Mouse (Mus musculus): ENCODE data around the gene Gm18596. TPM values are rescaled to one million over a fixed set of nuclear protein-coding genes. Genes with fewer than 3 reads are reported as not detected.
"Not testable (repeated sequence)": the region's sequence is repeated elsewhere in the genome, so short reads cannot be mapped to it uniquely, and the experiment has no call there.

Gene Gm18596
- polyA plus RNA-seq, 1 experiment from 2014 or later, result not detected

DNA sequence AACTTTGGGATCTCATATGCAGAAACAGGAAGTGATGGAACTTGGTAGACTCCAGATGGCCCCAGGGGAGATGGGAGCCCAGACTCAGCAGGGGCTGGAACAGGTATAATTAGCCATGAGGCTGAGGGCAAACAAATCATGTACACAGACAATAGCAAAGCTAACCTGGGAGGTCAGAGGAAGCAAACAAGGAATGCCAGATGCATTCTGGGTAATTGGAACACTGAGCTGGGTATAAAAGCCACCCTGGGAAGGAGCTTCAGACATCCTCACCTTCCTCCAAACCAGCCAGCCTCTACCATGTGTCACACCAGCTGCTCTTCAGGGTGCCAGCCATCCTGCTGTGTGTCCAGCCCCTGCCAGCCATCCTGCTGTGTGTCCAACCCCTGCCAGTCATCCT lies 31.3 kb downstream of the Gm18596 start, which contains the start of gene Gm10024:
Gene Gm10024 (plus strand): TSS at position 301 of the 400 bp plus-strand sequence.
- not testable (repeated sequence) for H3K4me1 ChIP-seq (replicated peaks); H3K4me2 ChIP-seq; H3K9ac ChIP-seq (replicated peaks); ATAC-seq (ENCODE audit: insufficient number of reproducible peaks, insufficient read depth, low FRiP score, low TSS enrichment, low read depth); H3K27me3 ChIP-seq; H3K36me3 ChIP-seq; H3K4me3 ChIP-seq (replicated peaks); H3K27ac ChIP-seq
- H3K9me3 ChIP-seq, result peaks cover 19% of the 10 kb centered on the region

DNA sequence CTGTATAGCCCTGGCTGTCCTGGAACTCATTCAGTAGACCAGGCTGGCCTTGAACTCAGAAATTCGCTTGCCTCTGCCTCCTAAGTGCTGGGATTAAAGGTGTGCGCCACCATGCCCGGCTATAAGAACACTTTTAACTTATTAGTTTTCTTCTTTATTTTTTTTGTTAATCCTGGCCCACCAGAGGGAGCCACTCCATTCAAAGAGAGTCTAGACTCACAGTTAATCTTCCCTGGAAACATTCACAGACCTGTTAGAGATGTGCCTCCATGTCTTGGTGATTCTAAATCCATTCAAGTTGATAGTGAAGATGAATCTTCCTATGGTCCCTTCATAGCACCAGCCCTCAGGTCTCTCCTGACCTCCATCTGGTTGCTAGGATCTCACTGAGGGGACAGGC lies 32.6 kb downstream of the Gm18596 start:
- Histone ChIP-seq H3K4me2 (no peak overlapping the region), H3K36me3 (no peaks in the 10 kb centered on the region), H3K9me3 (peaks cover 22% of the 10 kb centered on the region), H3K4me1 (replicated peaks) (no peaks in the 10 kb centered on the region), H3K4me3 (replicated peaks) (no peak overlapping the region), H3K27ac (no peak overlapping the region), H3K27me3 (no peaks in the 10 kb centered on the region), H3K9ac (replicated peaks) (no peak overlapping the region)
- 70% methylated on average over 3 of the region's 3 CpGs for WGBS
- ATAC-seq (ENCODE audit: insufficient number of reproducible peaks, insufficient read depth, low FRiP score, low TSS enrichment, low read depth), result no peak

DNA sequence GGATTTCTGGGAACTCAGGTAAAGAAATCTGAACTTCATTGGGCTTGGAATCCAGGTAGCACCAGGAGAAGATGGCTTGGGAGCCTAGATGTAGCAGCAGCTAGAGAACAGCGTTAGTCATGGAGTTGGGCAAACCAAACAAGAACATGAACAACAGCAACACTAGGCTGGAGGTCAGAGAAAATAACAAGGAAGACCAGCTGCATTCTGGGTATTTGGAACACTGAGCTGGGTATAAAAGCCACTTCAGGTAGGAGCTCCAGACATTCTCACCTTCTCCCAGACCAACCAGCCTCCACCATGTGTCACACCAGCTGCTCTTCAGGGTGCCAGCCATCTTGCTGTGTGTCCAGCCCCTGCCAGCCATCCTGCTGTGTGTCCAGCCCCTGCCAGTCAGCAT lies 36.1 kb downstream of the Gm18596 start, which contains the start of gene Gm10272:
Gene Gm10272 (plus strand): TSS at position 301 of the 400 bp plus-strand sequence.
- H3K9me3 ChIP-seq, result peaks cover 42% of the 10 kb centered on the region
- ATAC-seq (ENCODE audit: insufficient number of reproducible peaks, insufficient read depth, low FRiP score, low TSS enrichment, low read depth), result no peak
- no peak within 1 kb of the TSS for H3K9ac ChIP-seq (replicated peaks)
- no peak within 1 kb of the TSS for H3K4me2 ChIP-seq
- no peaks in the 10 kb centered on the region for H3K4me1 ChIP-seq (replicated peaks)
- 91% methylated on average over 1 of the region's 1 CpGs for WGBS
- H3K27ac ChIP-seq, result no peak within 1 kb of the TSS
- H3K27me3 ChIP-seq, result no peaks in the 10 kb centered on the region
- H3K36me3 ChIP-seq, result no peaks in the 10 kb centered on the region
- no peak within 1 kb of the TSS for H3K4me3 ChIP-seq (replicated peaks)

DNA sequence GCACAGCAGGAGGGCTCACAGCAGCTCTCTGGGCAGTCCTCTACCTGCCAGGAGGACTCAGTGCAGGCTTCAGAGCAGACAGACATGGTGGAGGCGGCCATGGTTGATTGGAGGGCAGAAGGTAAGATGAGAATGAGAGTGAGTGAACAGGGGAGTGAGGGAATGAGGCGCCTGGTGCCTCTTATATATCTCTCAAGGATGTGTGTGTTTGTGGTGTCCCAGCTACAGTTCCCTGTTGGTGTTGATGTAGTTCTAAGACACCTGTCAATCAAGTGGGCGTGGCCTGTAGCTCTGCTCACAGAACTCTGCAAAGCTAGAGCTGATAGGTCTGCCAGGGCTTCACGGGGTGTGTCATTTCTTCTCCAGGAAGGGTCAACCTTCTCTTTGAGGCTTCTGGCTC lies 45.3 kb downstream of the Gm18596 start, which contains the start of gene Gm9508:
Gene Gm9508 (minus strand): TSS at position 101 of the 400 bp plus-strand sequence.
- H3K4me1 ChIP-seq (replicated peaks), result peaks cover 21% of the 10 kb centered on the region
- WGBS, result 44% methylated on average over 4 of the region's 4 CpGs
- H3K27ac ChIP-seq, result no peak within 1 kb of the TSS
- no peaks in the 10 kb centered on the region for H3K36me3 ChIP-seq
- no peaks in the 10 kb centered on the region for H3K9me3 ChIP-seq
- H3K4me3 ChIP-seq (replicated peaks), result no peak within 1 kb of the TSS
- H3K27me3 ChIP-seq, result no peaks in the 10 kb centered on the region
- no peak for ATAC-seq (ENCODE audit: insufficient number of reproducible peaks, insufficient read depth, low FRiP score, low TSS enrichment, low read depth)
- H3K4me2 ChIP-seq, result no peak within 1 kb of the TSS
- no peak within 1 kb of the TSS for H3K9ac ChIP-seq (replicated peaks)

Other genes starting within 250 kb of the Gm18596 start
- gene Fam207a, start 226.9 kb downstream of the Gm18596 start, polyA plus RNA-seq (2016; fragmentation: Nextera tagmentation; extraction: Ambion mirVana), result 46.7 and 46.9 TPM in 2 replicates
- 0.98 and 1.0 TPM in 2 replicates for gene Itgb2, start 212.4 kb downstream of the Gm18596 start, polyA plus RNA-seq (2016; fragmentation: Nextera tagmentation; extraction: Ambion mirVana)
- gene Pttg1ip, start 160.9 kb downstream of the Gm18596 start, polyA plus RNA-seq (2016; fragmentation: Nextera tagmentation; extraction: Ambion mirVana), result 83.6 and 84.0 TPM in 2 replicates
- gene Sumo3, start 136.5 kb downstream of the Gm18596 start, polyA plus RNA-seq (2016; fragmentation: Nextera tagmentation; extraction: Ambion mirVana), result 345 and 359 TPM in 2 replicates
- 9.7 and 12.0 TPM in 2 replicates for gene Gm49325, start 136.4 kb downstream of the Gm18596 start, polyA plus RNA-seq (2016; fragmentation: Nextera tagmentation; extraction: Ambion mirVana)
- gene Ube2g2, start 120.4 kb downstream of the Gm18596 start, polyA plus RNA-seq (2016; fragmentation: Nextera tagmentation; extraction: Ambion mirVana), result 75.4 and 79.3 TPM in 2 replicates
- 0.50 and 1.3 TPM in 2 replicates for gene Tspear, start 56.1 kb downstream of the Gm18596 start, polyA plus RNA-seq (2016; fragmentation: Nextera tagmentation; extraction: Ambion mirVana)
- gene Gm19402, start 51.9 kb downstream of the Gm18596 start, polyA plus RNA-seq (2016; fragmentation: Nextera tagmentation; extraction: Ambion mirVana), result not detected in 2 replicates
- not detected in 2 replicates for gene Gm9508, start 45.4 kb downstream of the Gm18596 start, polyA plus RNA-seq (2016; fragmentation: Nextera tagmentation; extraction: Ambion mirVana)
- not detected in 2 replicates for gene Gm10272, start 36.0 kb downstream of the Gm18596 start, polyA plus RNA-seq (2016; fragmentation: Nextera tagmentation; extraction: Ambion mirVana)
- gene Gm10024, start 31.2 kb downstream of the Gm18596 start, polyA plus RNA-seq (2016; fragmentation: Nextera tagmentation; extraction: Ambion mirVana), result not detected in 2 replicates
- not detected in 2 replicates for gene Gm10142, start 26.8 kb downstream of the Gm18596 start, polyA plus RNA-seq (2016; fragmentation: Nextera tagmentation; extraction: Ambion mirVana)
- not detected in 2 replicates for gene Krtap12-1, start 22.0 kb downstream of the Gm18596 start, polyA plus RNA-seq (2016; fragmentation: Nextera tagmentation; extraction: Ambion mirVana)
- gene Gm10100, start 16.2 kb downstream of the Gm18596 start, polyA plus RNA-seq (2016; fragmentation: Nextera tagmentation; extraction: Ambion mirVana), result not detected in 2 replicates
- not detected in 2 replicates for gene Gm9736, start 8.7 kb upstream of the Gm18596 start, polyA plus RNA-seq (2016; fragmentation: Nextera tagmentation; extraction: Ambion mirVana)
- gene Gm3233, start 17.0 kb upstream of the Gm18596 start, polyA plus RNA-seq (2016; fragmentation: Nextera tagmentation; extraction: Ambion mirVana), result not detected in 2 replicates
- gene Gm3238, start 28.7 kb upstream of the Gm18596 start, polyA plus RNA-seq (2016; fragmentation: Nextera tagmentation; extraction: Ambion mirVana), result not detected in 2 replicates
- gene Gm7138, start 34.3 kb upstream of the Gm18596 start, polyA plus RNA-seq (2016; fragmentation: Nextera tagmentation; extraction: Ambion mirVana), result not detected in 2 replicates
- not detected in 2 replicates for gene Gm3250, start 39.9 kb upstream of the Gm18596 start, polyA plus RNA-seq (2016; fragmentation: Nextera tagmentation; extraction: Ambion mirVana)
- gene Gm7137, start 45.6 kb upstream of the Gm18596 start, polyA plus RNA-seq (2016; fragmentation: Nextera tagmentation; extraction: Ambion mirVana), result not detected in 2 replicates
- gene Gm9639, start 52.4 kb upstream of the Gm18596 start, polyA plus RNA-seq (2016; fragmentation: Nextera tagmentation; extraction: Ambion mirVana), result not detected in 2 replicates
- not detected in 2 replicates for gene Gm19668, start 56.5 kb upstream of the Gm18596 start, polyA plus RNA-seq (2016; fragmentation: Nextera tagmentation; extraction: Ambion mirVana)
- not detected in 2 replicates for gene Gm9507, start 69.2 kb upstream of the Gm18596 start, polyA plus RNA-seq (2016; fragmentation: Nextera tagmentation; extraction: Ambion mirVana)
- gene Gm2696, start 72.0 kb upstream of the Gm18596 start, polyA plus RNA-seq (2016; fragmentation: Nextera tagmentation; extraction: Ambion mirVana), result not detected in 2 replicates
- gene Krtap10-4, start 84.5 kb upstream of the Gm18596 start, polyA plus RNA-seq (2016; fragmentation: Nextera tagmentation; extraction: Ambion mirVana), result not detected in 2 replicates
- gene Krtap10-10, start 93.3 kb upstream of the Gm18596 start, polyA plus RNA-seq (2016; fragmentation: Nextera tagmentation; extraction: Ambion mirVana), result not detected in 2 replicates
- gene Gm36176, start 104.2 kb upstream of the Gm18596 start, polyA plus RNA-seq (2016; fragmentation: Nextera tagmentation; extraction: Ambion mirVana), result not detected in 2 replicates
- gene Gm10318, start 110.2 kb upstream of the Gm18596 start, polyA plus RNA-seq (2016; fragmentation: Nextera tagmentation; extraction: Ambion mirVana), result not detected in 2 replicates
- not detected in 2 replicates for gene Gm3285, start 119.3 kb upstream of the Gm18596 start, polyA plus RNA-seq (2016; fragmentation: Nextera tagmentation; extraction: Ambion mirVana)
- 3.1 and 3.4 TPM in 2 replicates for gene Lrrc3, start 159.9 kb upstream of the Gm18596 start, polyA plus RNA-seq (2016; fragmentation: Nextera tagmentation; extraction: Ambion mirVana)
- 0.29 and 0.53 TPM in 2 replicates for gene Trpm2, start 227.9 kb upstream of the Gm18596 start, polyA plus RNA-seq (2016; fragmentation: Nextera tagmentation; extraction: Ambion mirVana)
- 28.2 and 29.2 TPM in 2 replicates for gene 1810043G02Rik, start 235.9 kb upstream of the Gm18596 start, polyA plus RNA-seq (2016; fragmentation: Nextera tagmentation; extraction: Ambion mirVana)